Mouse (Mus musculus): ENCODE results near the gene Jak2.
A peak's percentile ranks its signal among the peaks of the same experiment; 100 is the strongest.

DNA sequence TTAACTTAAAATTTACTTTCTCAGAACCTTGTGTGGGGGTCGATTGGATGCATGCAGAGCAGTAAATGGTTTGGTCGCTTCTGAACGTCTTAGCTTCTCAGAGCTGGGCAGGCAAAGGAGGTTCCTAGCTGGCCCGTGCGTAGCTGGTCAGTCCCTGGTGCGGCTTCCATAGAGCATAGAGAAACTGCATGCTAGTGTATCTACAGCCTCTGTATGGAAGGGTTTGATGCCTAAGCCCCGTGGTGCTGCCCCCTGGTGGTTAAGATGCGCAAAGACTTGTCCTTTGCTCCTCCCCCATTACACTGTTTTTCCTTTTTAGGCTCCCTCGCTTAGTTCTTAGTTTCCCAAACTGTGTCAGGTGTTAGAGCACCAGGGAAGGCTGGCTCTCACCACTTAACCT is 2.1 kb downstream of the Jak2 start:
- TF ChIP-seq CTCF (IDR thresholded peaks at IDR 0.05; ENCODE audit: extremely low read depth, insufficient read depth, insufficient read length, insufficient replicate concordance) (peak; percentile 74; the same call in 1 of the 2 replicates), POLR2A (IDR thresholded peaks at IDR 0.05; ENCODE audit: low read depth, low read length) (no peak)
